Mouse (Mus musculus) CH12.LX (cell line): ENCODE data around the gene Gm45208.

Experiments used
- CTCF ChIP-seq, 2 experiments: IDR thresholded peaks in 1 of 2; conservative IDR thresholded peaks in 1 of 2; 2 replicates each; pipeline ENCODE4 v1.5.1; 2011 to 2012; ENCODE audit warnings: low read depth in 2 of 2, low read length in 2 of 2, improper control_type of control experiment in 1 of 2, inconsistent platforms in 1 of 2, mild to moderate bottlenecking in 1 of 2, moderate library complexity in 1 of 2
- EP300 ChIP-seq: IDR thresholded peaks from 2 replicates; pipeline ENCODE4 v1.6.1; 2011; ENCODE audit warnings: low read length, improper control_type of control experiment
- NRF1 ChIP-seq: IDR thresholded peaks from 2 replicates; pipeline ENCODE4 v1.6.1; 2014; ENCODE audit warnings: low read depth, mild to moderate bottlenecking, inconsistent platforms, low read length, improper control_type of control experiment, moderate library complexity
- POLR2A ChIP-seq: IDR thresholded peaks from 2 replicates; pipeline ENCODE4 v1.6.1; 2011; ENCODE audit warnings: low read depth, mild to moderate bottlenecking, improper control_type of control experiment, low read length
- POLR2AphosphoS2 ChIP-seq: IDR thresholded peaks from 2 replicates; pipeline ENCODE4 v1.6.1; 2011; ENCODE audit warnings: low read depth, low read length, improper control_type of control experiment
- TBP ChIP-seq: conservative IDR thresholded peaks from 2 replicates; pipeline ENCODE4 v1.6.1; 2011; ENCODE audit warnings: low read depth, low read length, improper control_type of control experiment
- USF2 ChIP-seq: conservative IDR thresholded peaks from 2 replicates; pipeline ENCODE4 v1.6.1; 2011; ENCODE audit warnings: low read depth, low read length, improper control_type of control experiment
- ZNF384 ChIP-seq: IDR thresholded peaks from 2 replicates; pipeline ENCODE4 v1.6.1; 2012; ENCODE audit warnings: low read depth, low read length, improper control_type of control experiment, inconsistent platforms

- TF ChIP-seq ZNF384 (no peak), USF2 (no peak), CTCF (conservative IDR thresholded peaks at IDR 0.05 in 1 of 2, IDR thresholded peaks at IDR 0.05 in 1 of 2; ENCODE audit: low read depth in 2 of 2, low read length in 2 of 2) (no peak), EP300 (no peak), TBP (no peak), NRF1 (no peak), POLR2AphosphoS2 (no peak), POLR2A (no peak)
Measured at GRCm38 (mm10) chrX:7745429-7745828, 23.4 kb downstream of the Gm45208 start.
